Mouse (Mus musculus) thymus, postnatal 25 days (tissue): ENCODE data around the gene Npdc1.

Source experiments
- DNase-seq: peaks from one replicate; pipeline ENCODE4 v3.0.0; 2022

Npdc1 gene

GRCm38 (mm10) chr2:25399051-25399450, at the start of gene Npdc1:
Gene Npdc1 (plus strand): TSS chr2:25399351.
- no peak for DNase-seq

- no peak for DNase-seq
These were observed 49.7 kb upstream of the Npdc1 start for GRCm38 (mm10) chr2:25349499-25349898.

GRCm38 (mm10) chr2:25350701-25351100, 48.5 kb upstream of the Npdc1 start:
- no peak for DNase-seq

- no peak for DNase-seq
These were observed 44.9 kb upstream of the Npdc1 start for GRCm38 (mm10) chr2:25354211-25354610.

- DNase-seq: no peak
These were observed 43.6 kb upstream of the Npdc1 start for GRCm38 (mm10) chr2:25355419-25356066.

- DNase-seq: peak; percentile 66
These were observed 42.7 kb upstream of the Npdc1 start, which contains the start of gene Dpp7 for GRCm38 (mm10) chr2:25356208-25357079. Gene Dpp7 (minus strand): TSS chr2:25356359.

GRCm38 (mm10) chr2:25359848-25360247, 39.3 kb upstream of the Npdc1 start:
- DNase-seq: no peak

GRCm38 (mm10) chr2:25363478-25364178, 35.5 kb upstream of the Npdc1 start:
- DNase-seq: no peak

GRCm38 (mm10) chr2:25364313-25364712, 34.8 kb upstream of the Npdc1 start:
- no peak for DNase-seq

GRCm38 (mm10) chr2:25364761-25365090, 34.4 kb upstream of the Npdc1 start:
- DNase-seq: no peak

GRCm38 (mm10) chr2:25365091-25365761, 33.9 kb upstream of the Npdc1 start, which contains the start of gene Uap1l1:
Gene Uap1l1 (minus strand): TSS chr2:25365682.
- DNase-seq: peak; percentile 47

- DNase-seq: no peak
These were observed 29.2 kb upstream of the Npdc1 start for GRCm38 (mm10) chr2:25369996-25370395.

- DNase-seq: peak; percentile 82
These were observed 27.1 kb upstream of the Npdc1 start, which contains the start of gene Sapcd2 for GRCm38 (mm10) chr2:25371764-25372643. Gene Sapcd2 (plus strand): TSS chr2:25372321.

GRCm38 (mm10) chr2:25372644-25373391, 26.3 kb upstream of the Npdc1 start:
- no peak for DNase-seq

GRCm38 (mm10) chr2:25373431-25373830, 25.7 kb upstream of the Npdc1 start:
- DNase-seq: no peak

GRCm38 (mm10) chr2:25376589-25376988, 22.6 kb upstream of the Npdc1 start:
- DNase-seq: no peak

GRCm38 (mm10) chr2:25384492-25384891, 14.7 kb upstream of the Npdc1 start:
- DNase-seq: no peak

GRCm38 (mm10) chr2:25391266-25391665, 7.9 kb upstream of the Npdc1 start:
- no peak for DNase-seq

- no peak for DNase-seq
These were observed 4.6 kb upstream of the Npdc1 start for GRCm38 (mm10) chr2:25394281-25395221.
